Comparison of ENCODE assay signal across 8 mouse cellular contexts in genomic region chr2:38546222-38546621, GRCm38 (mm10). TPM values are rescaled to one million over a fixed set of nuclear protein-coding genes. Genes with fewer than 3 reads are reported as not detected.
DNase-seq lines count a peak whose midpoint lies in the region; ATAC-seq and TF ChIP-seq lines count a peak whose summit lies in the region.

No protein-coding gene starts in this region.

- no peak overlapping the region for H3K9ac ChIP-seq in ES-Bruce4 (ENCODE audit: low read depth, poor library complexity, severe bottlenecking)
- no peak overlapping the region for H3K9ac ChIP-seq in kidney, embryonic 16.5 days (replicated peaks; ENCODE audit: low read length)
- H3K9ac ChIP-seq in stomach, embryonic 15.5 days, result no peak overlapping the region

- H3K9me3 ChIP-seq in ES-Bruce4 (replicated peaks; ENCODE audit: control insufficient read depth, insufficient read depth, low read length, poor library complexity, severe bottlenecking), result no peaks in the 10 kb centered on the region
- no peaks in the 10 kb centered on the region for H3K9me3 ChIP-seq in kidney, embryonic 16.5 days (ENCODE audit: low read length)
- H3K9me3 ChIP-seq in stomach, embryonic 15.5 days, result no peaks in the 10 kb centered on the region

- H3K4me1 ChIP-seq in ES-Bruce4 (ENCODE audit: control insufficient read depth, insufficient read depth, low read length), result peaks cover 15% of the 10 kb centered on the region
- H3K4me1 ChIP-seq in kidney, embryonic 16.5 days (ENCODE audit: insufficient read depth, low read length), result peaks cover 28% of the 10 kb centered on the region
- peaks cover 33% of the 10 kb centered on the region for H3K4me1 ChIP-seq in stomach, embryonic 15.5 days

- 14% methylated on average over 6 of the region's 6 CpGs for WGBS in kidney, embryonic 16.5 days
- whole genome bisulfite sequencing in stomach, embryonic 15.5 days, result 16% methylated on average over 6 of the region's 6 CpGs

- TF ChIP-seq POLR2A in ES-Bruce4 (IDR thresholded peaks at IDR 0.05; ENCODE audit: insufficient read depth, low read length), result no peak

- H3K4me3 ChIP-seq in ES-Bruce4 (ENCODE audit: low read depth, low read length), result no peak overlapping the region
- no peak overlapping the region for H3K4me3 ChIP-seq in kidney, embryonic 16.5 days (ENCODE audit: low read length)
- no peak overlapping the region for H3K4me3 ChIP-seq in stomach, embryonic 15.5 days (replicated peaks)

- TF ChIP-seq EP300 in ES-Bruce4 (IDR thresholded peaks at IDR 0.05; ENCODE audit: insufficient read depth, low read depth, low read length), result peak; percentile 89

- no peaks in the 10 kb centered on the region for H3K36me3 ChIP-seq in ES-Bruce4 (ENCODE audit: control insufficient read depth, insufficient read depth, low read length, poor library complexity, severe bottlenecking)
- H3K36me3 ChIP-seq in kidney, embryonic 16.5 days (ENCODE audit: insufficient read depth, low read length), result 0 out of 2 replicates have a peak, but pooled peaks cover 3% of the 10 kb centered on the region
- peaks cover 3% of the 10 kb centered on the region; the same call in 1 of the 2 replicates for H3K36me3 ChIP-seq in stomach, embryonic 15.5 days

- H3K27ac ChIP-seq in ES-Bruce4 (ENCODE audit: insufficient read depth, low read length), result peak overlapping the region; percentile 54
- peak overlapping the region; percentile 59; the same call in 1 of the 2 replicates for H3K27ac ChIP-seq in kidney, embryonic 16.5 days (ENCODE audit: low read length)
- peak overlapping the region; percentile 33; the same call in 1 of the 2 replicates for H3K27ac ChIP-seq in stomach, embryonic 15.5 days

- no peak overlapping the region for H3K4me2 ChIP-seq in kidney, embryonic 16.5 days (replicated peaks; ENCODE audit: low read depth, low read length)
- no peak overlapping the region for H3K4me2 ChIP-seq in stomach, embryonic 15.5 days

- DNase-seq in ZHBTc4 (ENCODE audit: low read depth, low spot score), result peak; percentile 94
- peak; percentile 47 to 56 for DNase-seq in gastrocnemius, postnatal 36 days
- DNase-seq in layer of hippocampus, adult 9-11 months, result no peak
- DNase-seq in spleen, adult 12 weeks (ENCODE audit: low spot score), result no peak
- DNase-seq in right cerebral cortex, adult 18-20 months, result no peak

- ATAC-seq in kidney, embryonic 16.5 days (ENCODE audit: low FRiP score, low TSS enrichment), result peak; percentile 73; the same call in 1 of the 2 replicates
- peak; percentile 18; the same call in 1 of the 2 replicates for ATAC-seq in stomach, embryonic 15.5 days (ENCODE audit: insufficient read depth, low FRiP score, low read depth)

- TF ChIP-seq CTCF in ES-Bruce4 (IDR thresholded peaks at IDR 0.05; ENCODE audit: low read depth, low read length), result no peak

- intact Hi-C loops in gastrocnemius, postnatal 36 days (cut with DNase I), result no loop called here

- H3K27me3 ChIP-seq in ES-Bruce4 (ENCODE audit: control insufficient read depth, insufficient read depth, low read length, poor library complexity, severe bottlenecking), result no peaks in the 10 kb centered on the region
- H3K27me3 ChIP-seq in kidney, embryonic 16.5 days (ENCODE audit: insufficient read depth, low read length), result no peaks in the 10 kb centered on the region
- no peaks in the 10 kb centered on the region for H3K27me3 ChIP-seq in stomach, embryonic 15.5 days (replicated peaks)

RNA-seq across cellular contexts. Expression of gene Nek6, which starts 34.8 kb away (rescaled TPM):
- 28.9 and 31.3 TPM in 2 replicates for polyA plus RNA-seq in ES-Bruce4 (2011; ENCODE audit: insufficient read depth, insufficient read length, low read depth, missing spikeins)
- total RNA-seq in gastrocnemius, postnatal 36 days (2021), result 10 to 100 TPM in 1 of 2 experiments, 1 to 10 TPM in 1; 6.9 to 11.2 TPM
- 72.1 and 75.3 TPM in 2 replicates for polyA plus RNA-seq in kidney, embryonic 16.5 days (2015; fragmentation: Nextera tagmentation; extraction: Ambion mirVana)
- 109 and 111 TPM in 2 replicates for polyA plus RNA-seq in stomach, embryonic 15.5 days (2015; fragmentation: Nextera tagmentation; extraction: Ambion mirVana)

Comparison
In these comparisons a context has a peak if more than half of its experiments do, and no peak if none do; other contexts are left out.
1. DNase-seq: peak in ZHBTc4 (single experiment) and gastrocnemius, postnatal 36 days (2 of 2); none in layer of hippocampus, adult 9-11 months (single experiment), spleen, adult 12 weeks (single experiment) and right cerebral cortex, adult 18-20 months (single experiment).
2. Peak in every context shown above with its lines, with median percentiles within 50 percentile points of each other: H3K27ac ChIP-seq.